Mouse (Mus musculus): ENCODE measurements at regions not wholly inside any gene's neighbourhood (a gene's known extent, or its start where the extent isn't known, plus 50 kb on each side); places are given as distances from the start of the nearest gene placed in this dataset.

DNA sequence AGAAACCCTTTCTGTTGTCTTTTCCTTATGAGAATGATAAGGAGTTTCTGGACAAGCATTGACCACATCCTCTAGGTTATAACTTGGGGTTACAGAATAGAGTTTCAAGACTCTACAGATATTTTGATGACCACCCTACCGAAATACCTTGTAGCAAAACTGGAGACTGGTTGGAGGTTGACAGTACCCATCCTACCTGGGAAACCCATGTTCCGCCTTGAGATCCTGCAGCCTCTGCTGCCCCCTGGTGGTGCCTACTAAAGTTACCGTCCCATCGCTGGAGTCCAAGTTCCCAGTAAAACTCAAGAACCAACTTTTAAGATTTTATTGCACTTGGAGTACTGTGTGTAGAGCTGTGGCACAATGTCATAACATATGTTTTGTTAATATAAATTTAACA, 472.1 kb downstream of the Kctd12 start:
- WGBS = 34% methylated on average over 4 of the region's 4 CpGs
- ATAC-seq (ENCODE audit: insufficient number of reproducible peaks, insufficient read depth, low FRiP score, low TSS enrichment, low read depth) = no peak
- no peak overlapping the region for H3K27ac ChIP-seq
- no peaks in the 10 kb centered on the region for H3K36me3 ChIP-seq
- peaks cover 7% of the 10 kb centered on the region for H3K4me1 ChIP-seq (replicated peaks)
- H3K4me3 ChIP-seq (replicated peaks) = no peak overlapping the region
- H3K9me3 ChIP-seq = no peaks in the 10 kb centered on the region; the same call in 1 of the 2 replicates
- H3K4me2 ChIP-seq = no peak overlapping the region
- H3K9ac ChIP-seq (replicated peaks) = no peak overlapping the region
- H3K27me3 ChIP-seq = no peaks in the 10 kb centered on the region

DNA sequence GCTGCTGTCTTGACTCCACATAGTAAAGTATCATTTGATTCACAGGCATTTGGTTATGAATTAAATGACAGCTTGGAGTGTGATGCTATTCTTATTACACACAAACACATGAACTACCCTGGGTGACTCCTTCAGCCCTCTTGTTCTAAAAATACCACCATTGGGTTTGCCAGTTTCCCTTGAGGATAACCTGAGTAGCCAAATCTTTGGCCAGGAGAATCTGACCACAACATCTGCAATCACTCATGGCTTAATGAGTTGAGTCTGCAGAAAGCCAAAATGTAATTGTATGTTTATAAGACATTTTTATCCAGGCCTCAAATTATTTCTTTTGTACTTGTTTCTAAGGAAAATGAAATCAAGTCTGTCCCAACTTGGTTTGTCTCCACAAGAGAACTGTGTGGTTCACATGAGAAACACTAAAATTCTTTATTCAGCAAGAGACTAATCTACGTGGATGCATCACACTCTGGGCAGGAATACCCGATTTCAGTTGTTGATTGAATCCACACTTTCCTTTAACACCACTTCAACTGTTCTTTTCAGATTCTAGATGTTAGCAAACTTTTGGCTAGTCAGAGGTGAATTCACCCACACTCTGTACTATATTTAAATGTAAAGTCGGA, 476.6 kb downstream of the Kctd12 start:
- H3K27ac ChIP-seq = 0 out of 2 replicates have a peak overlapping the region, but pooled peaks have one; percentile 24
- no peak overlapping the region for H3K9ac ChIP-seq (replicated peaks)
- 57% methylated on average over 3 of the region's 3 CpGs for WGBS
- no peaks in the 10 kb centered on the region; the same call in 1 of the 2 replicates for H3K9me3 ChIP-seq
- no peaks in the 10 kb centered on the region for H3K27me3 ChIP-seq
- ATAC-seq (ENCODE audit: insufficient number of reproducible peaks, insufficient read depth, low FRiP score, low TSS enrichment, low read depth) = no peak
- no peak overlapping the region for H3K4me2 ChIP-seq
- no peak overlapping the region for H3K4me3 ChIP-seq (replicated peaks)
- H3K4me1 ChIP-seq (replicated peaks) = peaks cover 4% of the 10 kb centered on the region
- no peaks in the 10 kb centered on the region for H3K36me3 ChIP-seq

DNA sequence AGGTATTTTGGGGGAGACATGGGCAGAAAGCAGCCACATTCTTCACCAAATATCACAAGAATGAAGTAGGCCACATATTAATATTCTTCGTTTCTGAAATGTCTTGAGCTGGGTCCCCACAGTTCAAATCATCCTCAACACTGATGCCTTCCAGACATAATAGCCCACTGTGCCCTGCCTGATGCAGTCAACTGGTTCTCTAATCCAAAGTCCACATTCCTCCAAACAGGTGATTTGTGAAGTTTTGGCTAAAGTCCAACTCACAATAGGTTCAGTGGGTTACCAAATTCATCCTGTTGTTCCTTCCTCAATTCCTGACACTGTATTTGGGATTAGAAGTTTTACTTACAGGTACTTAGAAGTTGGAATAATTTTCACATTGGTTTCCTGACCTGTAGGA, 485.3 kb downstream of the Kctd12 start:
- no peak overlapping the region for H3K27ac ChIP-seq
- H3K4me3 ChIP-seq (replicated peaks) = no peak overlapping the region
- H3K9me3 ChIP-seq = no peaks in the 10 kb centered on the region
- ATAC-seq (ENCODE audit: insufficient number of reproducible peaks, insufficient read depth, low FRiP score, low TSS enrichment, low read depth) = no peak
- no peaks in the 10 kb centered on the region for H3K27me3 ChIP-seq
- WGBS = 94% methylated on average over 1 of the region's 1 CpGs
- H3K36me3 ChIP-seq = no peaks in the 10 kb centered on the region
- H3K9ac ChIP-seq (replicated peaks) = no peak overlapping the region
- H3K4me2 ChIP-seq = no peak overlapping the region
- no peaks in the 10 kb centered on the region for H3K4me1 ChIP-seq (replicated peaks)

DNA sequence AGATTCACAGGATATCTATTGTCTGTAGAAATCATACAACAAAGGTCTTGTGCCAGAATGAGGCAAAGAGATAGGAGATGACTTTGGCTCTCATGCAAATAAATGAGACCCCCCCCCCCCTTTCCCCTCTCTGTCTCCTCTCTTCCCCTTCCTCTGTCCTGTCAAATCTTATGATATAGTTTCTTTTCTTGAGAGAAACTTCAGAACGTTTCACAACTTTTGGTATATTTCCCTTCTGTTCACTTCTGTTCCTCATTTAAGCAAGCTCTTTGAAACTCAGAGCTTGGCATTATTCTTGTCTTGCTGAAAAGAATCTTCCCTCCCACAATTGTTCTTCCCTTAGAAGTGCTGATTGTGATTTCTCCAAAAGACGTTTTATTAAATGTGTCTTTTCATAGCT, 490.1 kb downstream of the Kctd12 start:
- 69% methylated on average over 2 of the region's 2 CpGs for WGBS
- no peak overlapping the region for H3K9ac ChIP-seq (replicated peaks)
- no peaks in the 10 kb centered on the region for H3K36me3 ChIP-seq
- H3K27me3 ChIP-seq = no peaks in the 10 kb centered on the region
- H3K9me3 ChIP-seq = no peaks in the 10 kb centered on the region
- no peaks in the 10 kb centered on the region for H3K4me1 ChIP-seq (replicated peaks)
- ATAC-seq (ENCODE audit: insufficient number of reproducible peaks, insufficient read depth, low FRiP score, low TSS enrichment, low read depth) = no peak
- no peak overlapping the region for H3K4me2 ChIP-seq
- no peak overlapping the region for H3K4me3 ChIP-seq (replicated peaks)
- H3K27ac ChIP-seq = no peak overlapping the region

DNA sequence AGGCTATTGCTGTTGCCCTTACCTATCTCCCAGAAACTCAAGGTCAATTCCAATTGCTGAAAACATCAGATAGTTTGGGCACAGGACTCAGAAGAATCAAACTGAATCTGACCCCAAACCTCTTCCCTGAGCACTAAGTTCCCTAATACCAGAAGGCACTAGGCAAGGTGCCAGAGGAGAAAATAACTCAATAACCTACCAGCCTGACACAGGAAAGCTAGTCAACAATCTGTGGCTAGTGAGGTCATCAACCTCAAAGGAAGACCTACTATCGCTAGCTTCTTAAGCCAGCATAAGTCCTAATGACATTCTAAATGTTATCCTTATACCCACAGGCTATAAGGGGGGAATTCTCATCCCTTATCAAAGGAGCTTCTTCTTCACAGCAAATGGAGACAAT, 491.2 kb downstream of the Kctd12 start:
- Histone ChIP-seq H3K4me1 (replicated peaks) (no peaks in the 10 kb centered on the region), H3K4me2 (no peak overlapping the region), H3K4me3 (replicated peaks) (no peak overlapping the region), H3K9me3 (no peaks in the 10 kb centered on the region), H3K9ac (replicated peaks) (no peak overlapping the region), H3K36me3 (no peaks in the 10 kb centered on the region), H3K27ac (no peak overlapping the region), H3K27me3 (no peaks in the 10 kb centered on the region)
- 90% methylated on average over 1 of the region's 1 CpGs for WGBS
- ATAC-seq (ENCODE audit: insufficient number of reproducible peaks, insufficient read depth, low FRiP score, low TSS enrichment, low read depth) = no peak

DNA sequence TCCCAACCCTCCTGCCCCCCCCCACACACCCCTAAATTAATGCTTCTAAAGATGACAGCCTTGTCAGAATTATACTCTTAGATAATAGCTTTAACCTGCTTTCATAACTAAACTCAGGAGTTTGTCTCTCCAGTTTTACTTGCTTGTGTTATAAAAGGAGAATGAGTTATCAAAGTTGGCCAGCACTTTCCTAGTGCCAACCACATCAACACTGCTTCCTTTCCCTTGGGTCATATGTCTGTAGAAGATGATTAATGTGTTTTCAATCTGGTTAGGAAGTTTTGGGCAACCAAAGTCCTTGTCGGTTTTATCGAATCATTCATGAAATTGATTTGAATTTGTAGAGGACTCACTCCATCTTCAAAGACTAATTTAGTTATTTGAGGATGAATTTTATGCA, 505.3 kb downstream of the Kctd12 start:
- 100% methylated on average over 2 of the region's 2 CpGs for WGBS
- H3K27me3 ChIP-seq = no peaks in the 10 kb centered on the region

DNA sequence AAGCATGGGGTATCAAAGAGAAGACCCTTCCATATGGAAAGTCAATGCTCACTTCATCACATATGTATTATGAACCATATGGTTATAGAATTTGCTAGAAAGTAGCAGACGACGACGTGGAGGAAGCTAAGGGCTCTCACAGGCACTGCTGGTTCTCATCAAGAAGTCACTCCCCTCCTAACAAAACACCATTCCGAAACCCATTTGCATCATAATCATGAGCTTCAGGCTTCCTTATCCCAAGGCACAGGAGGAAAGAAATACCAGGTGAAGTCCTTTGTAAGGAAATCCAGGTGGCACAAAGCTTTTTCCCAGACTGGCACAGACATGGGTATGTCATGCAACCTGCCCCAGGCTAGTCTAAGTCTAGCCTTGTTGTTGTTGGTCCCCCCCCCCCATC, 513.1 kb downstream of the Kctd12 start:
- Histone ChIP-seq H3K27ac (no peak overlapping the region), H3K4me1 (replicated peaks) (no peaks in the 10 kb centered on the region), H3K27me3 (no peaks in the 10 kb centered on the region), H3K9me3 (no peaks in the 10 kb centered on the region), H3K9ac (replicated peaks) (no peak overlapping the region), H3K36me3 (no peaks in the 10 kb centered on the region), H3K4me2 (no peak overlapping the region), H3K4me3 (replicated peaks) (no peak overlapping the region)
- WGBS = 40% methylated on average over 4 of the region's 4 CpGs
- ATAC-seq (ENCODE audit: insufficient number of reproducible peaks, insufficient read depth, low FRiP score, low TSS enrichment, low read depth) = no peak

More for the DNA sequence above, 505.3 kb downstream of the Kctd12 start:
- Histone ChIP-seq H3K9ac (replicated peaks) (no peak overlapping the region), H3K27ac (no peak overlapping the region), H3K36me3 (no peaks in the 10 kb centered on the region), H3K4me2 (no peak overlapping the region), H3K4me1 (replicated peaks) (no peaks in the 10 kb centered on the region), H3K4me3 (replicated peaks) (no peak overlapping the region), H3K9me3 (no peaks in the 10 kb centered on the region)
- ATAC-seq (ENCODE audit: insufficient number of reproducible peaks, insufficient read depth, low FRiP score, low TSS enrichment, low read depth) = no peak

DNA sequence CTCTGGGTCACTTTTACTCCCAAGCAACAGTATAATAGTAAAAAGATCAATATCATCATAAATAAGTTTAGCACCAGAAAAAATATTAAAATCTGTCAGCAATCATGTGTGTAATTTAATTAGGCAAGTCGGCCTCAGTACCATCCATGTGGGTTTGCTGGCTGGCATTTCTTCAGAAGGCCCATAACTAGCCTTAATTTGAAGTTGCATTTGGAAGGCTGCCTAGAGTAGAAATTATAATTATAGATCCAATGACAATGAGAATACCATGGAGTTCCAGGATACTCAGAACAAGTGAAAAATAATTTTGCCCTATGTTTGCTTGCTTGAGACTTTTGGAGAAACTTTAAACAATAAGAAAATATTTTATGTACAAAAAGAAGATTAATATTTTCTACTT, 521.4 kb downstream of the Kctd12 start:
- Histone ChIP-seq H3K27ac (no peak overlapping the region), H3K27me3 (no peaks in the 10 kb centered on the region), H3K4me1 (replicated peaks) (no peaks in the 10 kb centered on the region), H3K36me3 (no peaks in the 10 kb centered on the region), H3K9ac (replicated peaks) (no peak overlapping the region), H3K9me3 (no peaks in the 10 kb centered on the region), H3K4me2 (no peak overlapping the region), H3K4me3 (replicated peaks) (no peak overlapping the region)
- WGBS = 64% methylated on average over 1 of the region's 1 CpGs
- no peak for ATAC-seq (ENCODE audit: insufficient number of reproducible peaks, insufficient read depth, low FRiP score, low TSS enrichment, low read depth)

DNA sequence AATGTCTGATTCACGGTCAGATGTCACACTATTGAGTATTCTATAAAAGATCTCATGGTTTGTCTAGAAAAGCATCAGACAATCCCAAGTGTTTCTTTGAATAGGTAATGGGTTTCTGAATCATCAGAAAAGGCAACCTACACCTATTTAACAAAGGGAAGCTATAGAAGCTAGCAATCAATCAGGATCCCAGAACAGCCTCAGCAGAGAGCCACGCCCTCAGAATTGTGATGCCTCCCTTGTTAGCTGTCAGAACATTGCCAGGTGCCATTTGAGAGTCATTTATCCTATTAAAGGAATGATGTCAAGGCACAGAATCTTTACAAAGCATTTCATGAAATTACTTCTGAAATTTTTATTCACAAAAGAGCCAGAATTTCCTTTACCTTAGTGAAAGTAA, 542.7 kb downstream of the Kctd12 start:
- Histone ChIP-seq H3K36me3 (no peaks in the 10 kb centered on the region), H3K9me3 (no peaks in the 10 kb centered on the region), H3K9ac (replicated peaks) (no peak overlapping the region), H3K4me2 (no peak overlapping the region), H3K4me1 (replicated peaks) (no peaks in the 10 kb centered on the region), H3K27me3 (no peaks in the 10 kb centered on the region), H3K4me3 (replicated peaks) (no peak overlapping the region), H3K27ac (no peak overlapping the region)
- no peak for ATAC-seq (ENCODE audit: insufficient number of reproducible peaks, insufficient read depth, low FRiP score, low TSS enrichment, low read depth)
- WGBS = 89% methylated on average over 2 of the region's 2 CpGs

DNA sequence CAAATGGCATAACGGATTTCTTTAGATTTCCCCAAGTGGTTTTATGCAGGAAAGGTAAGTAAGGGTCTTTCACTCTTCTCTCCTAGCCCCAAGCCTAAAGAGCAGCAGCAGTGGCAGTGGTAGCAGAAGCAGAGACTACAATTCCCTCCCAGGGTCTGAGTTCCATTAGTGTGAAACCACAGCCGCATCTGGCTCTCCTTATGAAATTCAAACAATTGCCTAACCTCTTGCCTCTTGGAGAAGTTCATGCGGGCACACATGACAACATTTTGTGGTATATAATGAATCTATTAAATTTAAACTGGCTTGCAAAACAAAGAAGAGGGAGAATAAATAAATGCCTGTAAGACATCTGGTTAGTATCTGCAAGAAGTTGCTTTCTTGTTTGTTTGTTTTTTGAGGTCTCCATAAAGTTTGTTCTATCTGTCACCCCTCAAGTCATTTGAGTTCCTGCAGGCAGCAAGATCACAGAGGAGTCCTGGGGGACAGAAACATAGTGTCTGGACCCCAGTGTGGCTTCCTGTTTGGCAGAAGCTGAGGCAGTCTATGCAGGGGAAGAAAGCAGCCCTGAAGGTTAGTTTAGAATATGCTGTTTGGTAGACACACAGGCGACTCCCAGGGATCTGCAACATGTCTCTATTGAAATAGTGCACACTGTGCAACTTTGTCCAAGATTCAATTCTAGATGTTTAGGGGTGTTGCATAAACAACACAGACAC, 578.9 kb downstream of the Kctd12 start:
- peaks cover 23% of the 10 kb centered on the region for H3K4me1 ChIP-seq (replicated peaks)
- no peaks in the 10 kb centered on the region for H3K9me3 ChIP-seq
- H3K9ac ChIP-seq (replicated peaks) = no peak overlapping the region
- H3K4me2 ChIP-seq = no peak overlapping the region
- H3K27me3 ChIP-seq = no peaks in the 10 kb centered on the region
- peak overlapping the region; percentile 76; the same call in 1 of the 2 replicates for H3K27ac ChIP-seq
- no peak overlapping the region for H3K4me3 ChIP-seq (replicated peaks)
- 17% methylated on average over 4 of the region's 4 CpGs for WGBS
- H3K36me3 ChIP-seq = no peaks in the 10 kb centered on the region
- peak; percentile 67; the same call in 1 of the 2 replicates for ATAC-seq (ENCODE audit: insufficient number of reproducible peaks, insufficient read depth, low FRiP score, low TSS enrichment, low read depth)

DNA sequence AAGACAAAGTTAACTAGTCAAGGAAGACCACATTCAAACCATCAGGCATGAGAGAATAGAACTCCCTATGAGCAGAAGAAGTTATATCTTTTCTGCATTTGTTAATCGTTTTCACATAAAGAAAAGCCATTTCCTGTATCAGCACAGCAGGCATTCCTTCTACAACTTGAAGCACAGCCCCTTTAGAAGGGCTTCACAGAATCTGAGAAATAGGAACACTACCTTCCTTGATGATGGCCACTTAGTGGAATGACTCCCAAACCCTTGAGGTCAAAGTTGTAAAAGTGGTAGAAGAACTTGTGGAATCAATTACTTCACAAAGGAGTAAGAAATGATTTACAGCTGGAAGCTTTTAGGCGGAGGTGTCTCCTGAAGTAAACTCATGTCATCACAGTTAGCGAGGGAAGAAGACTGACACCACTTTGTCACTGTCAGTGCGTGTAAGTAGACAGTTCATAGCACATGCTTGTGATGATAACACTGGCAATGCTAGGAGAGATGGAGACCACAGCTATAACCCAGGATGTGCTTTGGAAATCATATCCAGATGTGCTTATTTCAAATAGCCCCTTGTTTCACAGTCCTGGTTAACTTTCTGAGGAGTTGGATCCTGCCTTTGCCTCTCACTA, 580.3 kb downstream of the Kctd12 start:
- Histone ChIP-seq H3K4me2 (no peak overlapping the region), H3K9me3 (no peaks in the 10 kb centered on the region), H3K4me3 (replicated peaks) (no peak overlapping the region), H3K36me3 (no peaks in the 10 kb centered on the region), H3K27ac (peak overlapping the region; percentile 54; the same call in 1 of the 2 replicates), H3K4me1 (replicated peaks) (peaks cover 23% of the 10 kb centered on the region), H3K27me3 (no peaks in the 10 kb centered on the region), H3K9ac (replicated peaks) (no peak overlapping the region)
- 11% methylated on average over 4 of the region's 4 CpGs for WGBS
- peak; percentile 72; the same call in 1 of the 2 replicates for ATAC-seq (ENCODE audit: insufficient number of reproducible peaks, insufficient read depth, low FRiP score, low TSS enrichment, low read depth)

All from limb, embryonic 12.5 days (tissue).